Mouse (Mus musculus) bone marrow macrophage, adult 2 months (primary cell): ENCODE data around the gene Emc9.

Experiments
- CTCF ChIP-seq: IDR thresholded peaks from 2 replicates; pipeline ENCODE4 v1.5.1; 2012; ENCODE audit warnings: low read depth, mild to moderate bottlenecking, low read length, moderate library complexity
- POLR2A ChIP-seq: IDR thresholded peaks from 2 replicates; pipeline ENCODE4 v1.6.1; 2012; ENCODE audit warnings: mild to moderate bottlenecking, low read depth, low read length, borderline replicate concordance

DNA sequence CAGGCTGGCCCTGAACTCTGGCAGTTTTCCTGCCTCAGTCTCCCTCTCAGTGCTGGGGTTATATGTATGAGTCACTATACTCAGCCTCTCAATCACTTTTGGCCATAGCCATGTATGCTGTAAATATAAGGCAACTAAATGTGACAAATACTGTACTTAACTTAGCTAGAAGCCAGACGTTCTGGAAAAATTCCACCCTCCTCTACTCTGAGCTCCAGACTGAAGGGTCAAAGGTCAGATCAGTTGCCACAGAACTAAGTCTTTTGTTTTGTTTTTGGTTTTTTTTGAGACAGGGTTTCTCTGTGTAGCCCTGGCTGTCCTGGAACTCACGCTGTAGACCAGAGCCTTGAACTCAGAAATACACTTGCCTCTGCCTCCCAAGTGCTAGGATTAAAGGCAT is 30.8 kb upstream of the Emc9 start:
- no peak for TF ChIP-seq POLR2A
- TF ChIP-seq CTCF: no peak
